Mouse (Mus musculus) heart, adult 2 months (tissue): ENCODE data around the gene Crabp2.

Experiments used
- CTCF ChIP-seq: fragments of 200-600 bp; IDR thresholded peaks from 2 replicates; pipeline ENCODE4 v1.8.1; 2022; ENCODE audit warnings: antibody characterized with exemption, mild to moderate bottlenecking, moderate library complexity
- EP300 ChIP-seq: fragments of 200-500 bp; IDR thresholded peaks from 2 replicates; pipeline ENCODE4 v1.6.1; 2011; ENCODE audit warnings: low read depth, low read length, control low read depth; ENCODE audit not compliant: insufficient read depth
- POLR2A ChIP-seq: fragments of 200-500 bp; IDR thresholded peaks from 2 replicates; pipeline ENCODE4 v1.6.1; 2011; ENCODE audit warnings: mild to moderate bottlenecking, low read depth, low read length, control low read depth; ENCODE audit not compliant: insufficient read depth

DNA sequence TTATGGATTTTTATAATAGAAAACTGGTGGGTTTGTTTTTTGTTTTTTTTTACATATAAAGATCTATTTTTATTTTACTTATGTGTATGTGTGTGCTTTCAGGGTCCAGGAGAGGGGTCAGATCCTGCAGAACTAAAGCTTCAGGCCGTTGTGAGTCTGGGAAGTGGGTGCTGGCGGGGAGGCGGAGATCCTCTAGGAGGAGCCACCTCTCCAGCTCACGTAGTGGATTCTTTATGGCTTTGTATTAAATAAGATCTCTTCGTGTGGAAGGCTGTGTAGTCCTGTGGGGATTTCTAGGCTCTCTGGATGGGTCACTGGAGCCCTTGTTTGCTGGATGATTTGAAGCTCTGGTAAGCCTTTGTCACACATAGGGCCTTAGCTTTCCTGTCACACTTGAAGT lies 7.9 kb upstream of the Crabp2 start:
- TF ChIP-seq CTCF, result no peak
- TF ChIP-seq POLR2A, result no peak
- no peak for TF ChIP-seq EP300
